Mouse (Mus musculus) E14TG2a.4 (cell line): ENCODE data around the gene Gm10518.

Experiments
- CTCF ChIP-seq: conservative IDR thresholded peaks from 2 replicates; pipeline ENCODE4 v1.5.1; 2014; ENCODE audit warnings: low read length
- POU5F1 ChIP-seq: IDR thresholded peaks from 2 replicates; pipeline ENCODE4 v1.6.1; 2014; ENCODE audit warnings: low read length, borderline replicate concordance

- no peak for TF ChIP-seq CTCF
- TF ChIP-seq POU5F1 = no peak
These were observed 450 bp downstream of the Gm10518 start, which contains the start of gene Ahctf1 for GRCm38 (mm10) chr1:179803513-179804139.
